Mouse (Mus musculus) olfactory bulb, adult 2 months (tissue): ENCODE results near the gene Frrs1. TPM values are rescaled to one million over a fixed set of nuclear protein-coding genes. Genes with fewer than 3 reads are reported as not detected.

Experiments used
- H3K27ac ChIP-seq: fragments of 200-500 bp; 2 replicates; pipeline ENCODE4 v1.5.1; 2012; ENCODE audit warnings: low read depth, low read length; ENCODE audit not compliant: insufficient read depth
- H3K4me1 ChIP-seq: fragments of 200-500 bp; 2 replicates; pipeline ENCODE4 v1.6.1; 2012; ENCODE audit warnings: low read length; ENCODE audit not compliant: control insufficient read depth, insufficient read depth
- H3K4me3 ChIP-seq: fragments of 200-500 bp; 2 replicates; pipeline ENCODE4 v1.5.1; 2012; ENCODE audit warnings: mild to moderate bottlenecking, low read depth, low read length, moderate library complexity; ENCODE audit not compliant: insufficient read depth
- CTCF ChIP-seq: fragments of 200-500 bp; IDR thresholded peaks from 2 replicates; pipeline ENCODE4 v1.5.1; 2012; ENCODE audit warnings: low read depth, mild to moderate bottlenecking, low read length, moderate library complexity; ENCODE audit not compliant: insufficient read depth
- POLR2A ChIP-seq: fragments of 200-500 bp; IDR thresholded peaks from 2 replicates; pipeline ENCODE4 v1.6.1; 2012; ENCODE audit warnings: mild to moderate bottlenecking, low read depth, low read length, moderate library complexity; ENCODE audit not compliant: insufficient read depth
- WGBS: fragments of 180-500 bp; shearing (Covaris S2); methylation state at CpG from one replicate; pipeline ENCODE4 v1.1.7; 2018; 5-methylcytosine and 5-hydroxymethylcytosine counted together
- polyA plus RNA-seq: library from polyadenylated mRNA; stranded (reverse); fragments of >200 nt; gene quantifications from 2 replicates; pipeline ENCODE4 v1.2.4, GENCODE M21; 2012; ENCODE audit warnings: low replicate concordance; ENCODE audit not compliant: missing spikeins, insufficient read depth, insufficient read length

Frrs1 gene
- polyA plus RNA-seq, 1 experiment: not detected

DNA sequence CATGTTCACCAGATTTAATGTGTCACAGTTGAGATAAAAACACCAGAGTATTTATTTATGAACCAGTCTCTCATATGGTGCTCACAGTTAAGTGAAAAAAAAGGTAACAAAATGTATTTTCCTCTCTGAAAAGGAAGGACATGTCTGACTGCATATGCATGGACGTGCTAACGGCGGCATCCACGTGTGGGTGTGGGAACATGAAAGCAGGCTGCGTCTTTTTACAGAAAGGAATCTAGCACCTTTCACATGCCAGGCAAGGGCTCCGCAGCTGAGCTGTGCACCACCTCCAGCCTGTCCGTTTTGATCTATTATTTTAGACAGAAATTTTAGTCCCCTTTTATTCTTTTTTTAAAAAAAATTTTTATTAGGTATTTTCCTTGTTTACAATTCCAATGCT lies 30.1 kb downstream of the Frrs1 start:
- TF ChIP-seq CTCF (no peak), POLR2A (no peak)
- 94% methylated on average over 7 of the region's 7 CpGs for WGBS
- no peaks in the 10 kb centered on the region for H3K4me1 ChIP-seq
- H3K4me3 ChIP-seq: no peak overlapping the region
- H3K27ac ChIP-seq: no peak overlapping the region

DNA sequence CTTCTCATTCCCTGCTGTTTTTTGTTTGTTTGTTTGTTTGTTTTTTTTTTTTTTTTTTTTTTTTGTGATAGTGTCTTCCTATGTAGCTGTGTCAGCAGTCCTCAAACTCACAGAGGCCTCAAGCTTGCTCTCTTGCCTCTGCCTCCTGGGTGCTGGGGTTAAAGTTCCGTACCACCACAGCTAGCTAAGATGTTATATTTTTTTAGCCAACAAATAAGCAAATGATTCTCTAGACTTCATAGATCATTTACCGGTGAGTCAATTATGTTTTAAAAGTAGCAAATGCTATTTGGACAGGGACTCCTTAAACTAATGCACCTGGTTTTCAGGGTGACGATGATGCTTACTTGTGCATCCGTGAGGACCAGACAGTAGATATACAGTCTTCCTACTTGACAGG lies 31.3 kb downstream of the Frrs1 start:
- Histone ChIP-seq H3K4me1 (no peaks in the 10 kb centered on the region), H3K27ac (no peak overlapping the region), H3K4me3 (no peak overlapping the region)
- 97% methylated on average over 4 of the region's 4 CpGs for WGBS
- TF ChIP-seq CTCF (no peak), POLR2A (no peak)

DNA sequence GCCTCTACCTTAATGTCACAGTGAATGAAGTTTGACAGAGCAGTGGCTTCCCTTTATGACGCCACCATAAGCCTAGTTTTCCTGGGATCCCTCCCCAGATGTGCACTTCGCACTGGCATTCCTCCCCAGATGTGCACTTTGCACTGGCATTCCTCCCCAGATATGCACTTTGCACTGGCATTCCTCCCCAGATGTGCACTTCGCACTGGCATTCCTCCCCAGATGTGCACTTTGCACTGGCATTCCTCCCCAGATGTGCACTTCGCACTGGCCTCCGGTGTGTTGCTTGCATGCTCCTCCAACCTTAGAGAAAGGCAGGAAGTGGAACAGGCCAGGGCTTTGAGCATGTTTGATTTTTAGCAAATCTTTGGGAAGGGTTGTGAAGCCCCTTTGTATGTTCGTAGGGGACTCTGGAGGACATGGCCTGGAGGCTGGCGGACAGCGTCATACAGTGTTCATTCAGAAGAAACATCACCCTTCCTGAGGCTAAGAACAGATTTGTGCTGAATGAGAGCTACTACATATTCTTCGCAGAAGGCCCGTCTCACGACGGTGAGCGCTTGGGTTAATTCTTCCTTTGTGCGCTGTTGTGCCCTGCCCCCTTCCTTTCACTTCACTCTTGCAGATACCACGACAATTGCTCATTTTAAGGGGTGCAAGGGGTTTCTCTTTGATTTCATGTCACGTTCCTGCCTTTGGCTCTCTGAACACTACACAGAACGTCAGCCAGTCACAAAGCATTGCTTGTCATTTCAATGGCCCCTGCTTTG lies 32.4 kb downstream of the Frrs1 start:
- Histone ChIP-seq H3K27ac (no peak overlapping the region), H3K4me3 (no peak overlapping the region), H3K4me1 (no peaks in the 10 kb centered on the region)
- WGBS: 65% methylated on average over 17 of the region's 17 CpGs
- TF ChIP-seq POLR2A (no peak), CTCF (no peak)

DNA sequence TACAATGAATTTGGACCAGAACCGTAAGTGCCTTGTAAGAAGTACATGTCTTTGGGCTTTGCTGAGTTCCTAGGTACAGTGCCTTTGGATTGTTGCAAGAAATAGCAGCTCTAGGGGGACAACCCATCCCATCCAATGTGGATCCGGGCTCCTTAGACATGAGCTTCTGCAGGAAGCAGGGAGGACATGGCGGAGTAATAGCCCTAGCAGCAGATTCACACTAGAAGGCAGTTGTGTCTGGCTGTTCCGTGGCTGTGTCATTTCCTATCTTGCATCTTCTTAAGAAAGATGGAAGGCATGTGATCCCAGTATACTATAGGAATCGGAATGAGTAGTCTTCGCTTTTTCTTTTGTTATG lies 32.9 kb downstream of the Frrs1 start:
- no peak for TF ChIP-seq CTCF
- no peak for TF ChIP-seq POLR2A
- 86% methylated on average over 6 of the region's 6 CpGs for WGBS
- Histone ChIP-seq H3K4me1 (no peaks in the 10 kb centered on the region), H3K27ac (no peak overlapping the region), H3K4me3 (no peak overlapping the region)

DNA sequence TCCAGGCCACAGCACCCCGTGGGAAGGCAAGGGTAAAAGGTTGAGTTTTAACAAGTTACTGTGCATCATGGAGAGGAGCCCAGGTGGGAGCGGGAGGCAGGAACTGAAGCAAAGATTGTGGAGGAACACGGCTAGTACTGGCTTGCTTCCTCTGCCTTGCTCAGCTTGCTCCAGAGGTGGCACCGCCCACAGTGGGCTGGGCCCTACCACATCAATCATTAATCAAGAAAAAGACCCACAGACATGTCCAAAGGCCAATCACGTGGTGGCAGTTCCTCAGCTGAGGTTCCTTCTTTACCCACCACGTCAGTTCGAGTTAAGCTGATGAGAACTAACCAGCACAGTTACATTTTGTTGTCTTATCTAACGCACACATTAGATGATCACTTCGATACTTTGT lies 33.6 kb downstream of the Frrs1 start:
- no peak for TF ChIP-seq POLR2A
- TF ChIP-seq CTCF: no peak
- Histone ChIP-seq H3K4me1 (no peaks in the 10 kb centered on the region), H3K27ac (no peak overlapping the region), H3K4me3 (no peak overlapping the region)
- 89% methylated on average over 9 of the region's 9 CpGs for WGBS

DNA sequence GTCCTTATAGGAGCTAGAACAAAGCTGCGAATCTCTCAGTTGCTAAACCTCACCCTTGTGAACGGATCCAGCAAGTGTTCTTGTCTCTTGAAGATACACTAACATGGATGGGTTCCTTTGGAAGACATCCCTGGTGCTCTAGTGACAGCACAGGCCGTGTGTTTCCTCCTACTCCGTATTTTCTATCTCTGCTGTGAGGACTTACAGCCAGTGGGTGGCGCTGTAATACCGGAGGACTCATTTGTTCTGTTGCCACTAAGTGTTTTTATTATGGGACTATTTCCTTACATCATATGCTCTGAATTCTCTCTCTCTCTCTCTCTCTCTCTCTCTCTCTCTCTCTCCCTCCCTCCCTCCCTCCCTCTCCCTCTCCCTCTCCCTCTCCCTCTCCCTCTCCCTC lies 44.9 kb downstream of the Frrs1 start:
- Histone ChIP-seq H3K27ac (no peak overlapping the region), H3K4me3 (no peak overlapping the region), H3K4me1 (peaks cover 5% of the 10 kb centered on the region; the same call in 1 of the 2 replicates)
- WGBS: 21% methylated on average over 6 of the region's 6 CpGs
- no peak for TF ChIP-seq CTCF
- no peak for TF ChIP-seq POLR2A

DNA sequence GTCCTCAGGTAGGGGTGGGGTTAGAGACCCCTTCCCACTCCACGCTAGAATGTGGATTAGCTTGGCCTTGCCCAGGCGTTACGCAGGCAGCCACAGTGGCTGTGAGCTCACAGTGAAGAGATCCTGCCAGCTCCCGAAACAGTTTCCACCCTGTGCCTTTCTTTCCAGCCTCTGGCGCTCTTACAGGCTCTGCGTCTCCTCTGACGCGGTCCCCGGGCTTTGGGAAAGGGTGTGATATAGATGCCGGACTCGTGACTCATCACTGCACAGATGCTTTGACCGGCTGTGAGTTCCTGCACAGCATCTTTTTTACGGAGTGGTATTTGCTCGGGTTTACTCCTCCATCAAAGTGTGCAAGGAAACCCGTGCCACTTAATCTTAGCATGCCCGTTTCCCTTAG lies 46.6 kb downstream of the Frrs1 start:
- TF ChIP-seq CTCF (no peak), POLR2A (no peak)
- no peak overlapping the region for H3K4me3 ChIP-seq
- no peak overlapping the region for H3K27ac ChIP-seq
- WGBS: 72% methylated on average over 16 of the region's 16 CpGs
- peaks cover 5% of the 10 kb centered on the region; the same call in 1 of the 2 replicates for H3K4me1 ChIP-seq

DNA sequence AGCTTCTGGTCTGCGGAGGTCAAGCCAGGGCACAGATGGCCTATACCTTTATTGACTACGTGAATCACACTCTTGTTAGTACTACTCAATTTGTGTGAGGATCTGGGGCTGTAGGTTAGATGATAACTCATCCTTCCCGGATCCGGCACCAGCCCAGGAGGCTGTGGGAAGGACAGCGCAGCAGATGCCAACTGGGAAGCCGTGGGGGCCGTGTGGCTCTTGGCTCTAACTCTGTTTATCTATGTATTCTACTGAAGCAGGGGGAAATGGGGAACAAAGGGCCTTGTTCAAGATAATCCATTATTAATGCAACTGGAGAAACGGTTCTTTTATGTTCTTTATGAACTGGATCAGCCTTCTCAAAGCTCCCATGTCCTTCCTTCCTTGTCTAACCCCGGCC lies 47.3 kb downstream of the Frrs1 start:
- WGBS: 77% methylated on average over 9 of the region's 9 CpGs
- Histone ChIP-seq H3K4me1 (no peaks in the 10 kb centered on the region), H3K4me3 (no peak overlapping the region), H3K27ac (no peak overlapping the region)
- no peak for TF ChIP-seq CTCF
- TF ChIP-seq POLR2A: no peak

DNA sequence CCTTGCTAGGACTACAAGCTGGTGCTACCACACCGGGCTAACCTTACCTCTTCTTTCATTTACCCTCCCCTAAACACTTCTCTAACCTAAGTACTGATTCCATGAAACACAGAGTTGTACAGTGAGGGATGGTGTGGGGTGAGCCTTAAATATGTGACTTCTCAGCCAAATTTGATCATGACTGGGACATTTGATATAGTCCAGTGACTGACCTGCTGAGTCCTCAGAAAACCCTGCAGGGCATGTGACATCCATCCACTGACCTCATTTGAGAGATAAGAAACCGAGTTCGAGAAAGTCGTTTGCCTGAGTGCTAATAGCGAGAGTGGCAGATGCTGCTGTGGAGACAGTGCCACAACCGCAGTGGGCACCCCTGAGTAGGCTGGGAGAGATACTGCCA lies 55.1 kb downstream of the Frrs1 start:
- 92% methylated on average over 6 of the region's 6 CpGs for WGBS
- Histone ChIP-seq H3K4me3 (no peak overlapping the region), H3K27ac (no peak overlapping the region), H3K4me1 (no peaks in the 10 kb centered on the region)
- TF ChIP-seq CTCF (no peak), POLR2A (no peak)
